Mouse (Mus musculus): ENCODE measurements around the gene Myl3. TPM values are rescaled to one million over a fixed set of nuclear protein-coding genes. Genes with fewer than 3 reads are reported as not detected.

The Myl3 gene
- polyA plus RNA-seq, 1 experiment from 2014 or later: 4,391 TPM

DNA sequence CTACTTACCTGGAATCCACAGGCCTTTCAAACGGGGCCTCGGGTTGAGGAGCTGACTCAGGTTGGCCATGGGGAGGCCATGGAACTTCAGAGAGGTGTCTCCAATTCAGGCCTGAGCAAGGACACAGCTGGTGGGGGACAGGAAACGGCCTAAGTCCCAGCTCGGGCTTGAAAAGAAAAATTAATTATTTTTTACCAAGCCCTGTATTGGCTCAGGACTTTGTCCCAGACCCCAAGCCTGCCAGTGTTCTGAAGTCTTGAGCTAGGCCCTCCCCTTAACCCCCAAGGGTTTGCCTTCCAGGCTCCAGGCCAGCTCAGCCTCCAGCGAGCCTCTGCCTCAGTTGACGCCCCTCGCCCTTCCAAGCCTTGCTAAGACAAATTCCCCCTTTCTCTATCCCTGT lies 5.3 kb downstream of the Myl3 start, which contains the start of gene Pth1r:
TSS of gene Pth1r (minus strand) at position 185 of the 400 bp plus-strand sequence.
- no peak within 1 kb of the TSS for H3K4me3 ChIP-seq (ENCODE audit: low read length)
- H3K4me1 ChIP-seq (ENCODE audit: control insufficient read depth, insufficient read depth, low read length): peaks cover 25% of the 10 kb centered on the region
- H3K36me3 ChIP-seq (ENCODE audit: control insufficient read depth, insufficient read depth): no peaks in the 10 kb centered on the region
- H3K27me3 ChIP-seq (ENCODE audit: control insufficient read depth, insufficient read depth, low read length): peaks cover 12% of the 10 kb centered on the region
- WGBS: 71% methylated on average over 7 of the region's 7 CpGs
- H3K9me3 ChIP-seq (replicated peaks; ENCODE audit: control insufficient read depth, low read length): no peaks in the 10 kb centered on the region
- no peak within 1 kb of the TSS for H3K9ac ChIP-seq (ENCODE audit: low read length)
- H3K4me2 ChIP-seq (ENCODE audit: low read depth, low read length): no peak within 1 kb of the TSS
- no peak for ATAC-seq (replicated peaks; ENCODE audit: extremely low read depth, insufficient read depth, low FRiP score)
- no peak within 1 kb of the TSS for H3K27ac ChIP-seq (ENCODE audit: low read length)

DNA sequence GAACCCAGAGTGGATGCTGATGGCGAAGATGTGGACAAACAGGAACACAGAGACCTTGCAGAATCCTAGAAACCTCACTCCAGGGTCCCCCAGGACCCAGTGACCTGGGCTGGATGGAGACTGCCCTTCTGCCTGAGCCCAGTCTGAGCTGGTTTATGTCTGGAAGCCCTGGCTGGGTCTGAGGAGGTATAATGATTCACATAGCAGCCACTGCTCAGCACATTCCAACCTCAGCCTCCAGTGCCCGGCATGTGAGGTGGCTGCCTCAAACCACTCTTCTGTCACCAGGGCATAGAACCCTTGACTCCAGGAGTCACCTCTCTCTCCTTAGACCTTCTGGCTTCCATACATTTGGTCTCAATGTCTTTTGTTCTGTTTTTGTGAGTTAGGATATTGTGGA lies 6.8 kb downstream of the Myl3 start:
- Histone ChIP-seq H3K36me3 (ENCODE audit: control insufficient read depth, insufficient read depth) (no peaks in the 10 kb centered on the region), H3K9ac (ENCODE audit: low read length) (no peak overlapping the region), H3K27ac (ENCODE audit: low read length) (no peak overlapping the region), H3K4me3 (ENCODE audit: low read length) (no peak overlapping the region), H3K9me3 (replicated peaks; ENCODE audit: control insufficient read depth, low read length) (no peaks in the 10 kb centered on the region), H3K27me3 (ENCODE audit: control insufficient read depth, insufficient read depth, low read length) (peaks cover 12% of the 10 kb centered on the region), H3K4me1 (ENCODE audit: control insufficient read depth, insufficient read depth, low read length) (peaks cover 25% of the 10 kb centered on the region), H3K4me2 (ENCODE audit: low read depth, low read length) (no peak overlapping the region)
- ATAC-seq (replicated peaks; ENCODE audit: extremely low read depth, insufficient read depth, low FRiP score): no peak
- WGBS: 61% methylated on average over 2 of the region's 2 CpGs

DNA sequence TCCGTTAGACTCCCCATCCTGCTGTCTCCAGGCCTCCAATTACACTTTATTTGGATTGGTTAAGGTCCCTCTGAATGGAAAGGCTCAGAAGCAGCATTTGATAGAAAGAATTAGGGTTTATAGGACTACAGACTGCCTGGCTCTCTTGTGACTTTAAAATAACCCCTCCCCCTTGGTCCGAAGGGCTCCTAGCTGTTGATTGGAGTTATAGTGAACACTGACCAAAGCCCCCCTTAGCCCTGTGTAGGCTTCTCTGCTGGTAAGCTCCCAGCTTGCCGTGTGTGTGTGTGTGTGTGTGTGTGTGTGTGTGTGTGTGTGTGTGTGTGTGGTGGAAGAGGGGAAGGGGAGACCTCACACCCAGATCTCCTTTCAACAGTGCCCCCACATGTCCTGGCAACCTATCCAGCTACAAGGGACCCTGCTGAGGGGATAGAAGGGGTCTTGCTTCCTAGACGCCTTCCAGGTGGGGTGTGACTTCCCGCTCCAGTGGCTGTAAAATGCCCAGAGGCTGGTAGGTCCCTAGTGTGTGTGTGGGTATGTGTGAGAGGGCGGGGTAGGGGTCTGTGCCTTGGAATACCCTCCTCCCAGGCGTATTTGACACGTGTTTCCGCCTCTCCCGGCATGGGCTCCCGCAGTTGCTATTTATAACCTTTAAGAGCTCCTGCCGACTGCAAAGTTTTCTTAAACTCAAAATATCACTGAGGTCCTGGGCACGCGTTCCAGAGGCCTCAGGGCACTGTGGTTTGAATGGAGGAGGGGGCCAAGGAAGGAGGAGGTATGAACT lies 8.9 kb downstream of the Myl3 start:
- Histone ChIP-seq H3K4me1 (ENCODE audit: control insufficient read depth, insufficient read depth, low read length) (peaks cover 25% of the 10 kb centered on the region), H3K36me3 (ENCODE audit: control insufficient read depth, insufficient read depth) (no peaks in the 10 kb centered on the region), H3K9ac (ENCODE audit: low read length) (peak overlapping the region; percentile 49), H3K27me3 (ENCODE audit: control insufficient read depth, insufficient read depth, low read length) (no peaks in the 10 kb centered on the region), H3K4me2 (ENCODE audit: low read depth, low read length) (peak overlapping the region; percentile 43), H3K4me3 (ENCODE audit: low read length) (no peak overlapping the region), H3K9me3 (replicated peaks; ENCODE audit: control insufficient read depth, low read length) (no peaks in the 10 kb centered on the region), H3K27ac (ENCODE audit: low read length) (peak overlapping the region; percentile 85)
- WGBS: 13% methylated on average over 14 of the region's 14 CpGs
- peak; percentile 81 for ATAC-seq (replicated peaks; ENCODE audit: extremely low read depth, insufficient read depth, low FRiP score)

DNA sequence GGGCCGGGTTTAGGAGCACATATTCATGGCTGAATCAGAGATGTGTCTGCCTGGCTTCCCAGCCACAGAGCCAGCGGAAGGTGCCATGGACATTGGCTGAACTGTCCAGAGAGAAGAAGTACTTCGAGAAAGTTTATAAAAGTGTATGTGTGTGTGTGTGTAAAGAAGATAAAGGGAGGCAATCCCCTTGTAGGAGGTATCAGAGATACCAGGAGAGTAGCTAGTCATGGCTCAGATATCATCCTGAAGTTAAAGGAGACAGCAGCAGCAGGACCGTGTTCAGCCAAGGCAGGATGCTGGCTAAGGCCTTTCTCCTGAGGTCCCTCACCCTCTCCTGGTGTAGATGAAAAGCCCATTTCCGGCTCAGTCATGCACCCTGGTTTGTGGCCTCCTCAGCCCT lies 9.8 kb downstream of the Myl3 start:
- no peak overlapping the region for H3K4me3 ChIP-seq (ENCODE audit: low read length)
- H3K27me3 ChIP-seq (ENCODE audit: control insufficient read depth, insufficient read depth, low read length): no peaks in the 10 kb centered on the region
- no peaks in the 10 kb centered on the region for H3K9me3 ChIP-seq (replicated peaks; ENCODE audit: control insufficient read depth, low read length)
- H3K4me2 ChIP-seq (ENCODE audit: low read depth, low read length): peak overlapping the region; percentile 43
- no peaks in the 10 kb centered on the region for H3K36me3 ChIP-seq (ENCODE audit: control insufficient read depth, insufficient read depth)
- H3K4me1 ChIP-seq (ENCODE audit: control insufficient read depth, insufficient read depth, low read length): peaks cover 20% of the 10 kb centered on the region
- H3K27ac ChIP-seq (ENCODE audit: low read length): peak overlapping the region; percentile 85
- no peak overlapping the region; the same call in 1 of the 2 replicates for H3K9ac ChIP-seq (ENCODE audit: low read length)
- ATAC-seq (replicated peaks; ENCODE audit: extremely low read depth, insufficient read depth, low FRiP score): no peak
- 57% methylated on average over 5 of the region's 5 CpGs for WGBS

DNA sequence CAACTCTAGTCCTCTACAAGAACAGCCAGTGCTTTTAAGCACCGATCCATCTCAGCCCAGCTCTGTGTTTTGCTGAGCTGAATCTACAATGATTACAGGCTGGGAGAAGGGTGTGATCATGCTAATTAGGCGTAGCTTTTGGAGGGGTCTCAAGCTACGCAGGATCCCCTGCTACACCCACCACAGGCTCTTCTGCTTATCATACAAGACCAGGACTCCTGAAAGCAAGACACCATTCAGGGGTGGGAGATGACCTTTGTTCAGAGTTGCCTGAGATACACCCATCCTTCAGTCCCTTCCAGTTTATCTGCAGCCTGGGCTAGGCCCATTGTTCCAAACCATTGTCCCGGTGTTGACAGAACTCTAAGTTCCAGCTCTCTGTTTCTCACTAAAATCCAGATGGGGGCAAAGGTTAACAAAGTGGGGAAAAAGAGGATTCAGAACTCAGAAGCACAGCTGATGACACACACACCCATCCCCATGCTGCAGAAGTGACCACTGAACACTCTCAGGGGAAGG lies 11.3 kb downstream of the Myl3 start:
- ATAC-seq (replicated peaks; ENCODE audit: extremely low read depth, insufficient read depth, low FRiP score): no peak
- WGBS: 78% methylated on average over 4 of the region's 4 CpGs
- Histone ChIP-seq H3K4me1 (ENCODE audit: control insufficient read depth, insufficient read depth, low read length) (peaks cover 19% of the 10 kb centered on the region), H3K9me3 (replicated peaks; ENCODE audit: control insufficient read depth, low read length) (no peaks in the 10 kb centered on the region), H3K27me3 (ENCODE audit: control insufficient read depth, insufficient read depth, low read length) (no peaks in the 10 kb centered on the region), H3K4me3 (ENCODE audit: low read length) (no peak overlapping the region), H3K36me3 (ENCODE audit: control insufficient read depth, insufficient read depth) (no peaks in the 10 kb centered on the region), H3K4me2 (ENCODE audit: low read depth, low read length) (no peak overlapping the region), H3K9ac (ENCODE audit: low read length) (no peak overlapping the region), H3K27ac (ENCODE audit: low read length) (no peak overlapping the region)

DNA sequence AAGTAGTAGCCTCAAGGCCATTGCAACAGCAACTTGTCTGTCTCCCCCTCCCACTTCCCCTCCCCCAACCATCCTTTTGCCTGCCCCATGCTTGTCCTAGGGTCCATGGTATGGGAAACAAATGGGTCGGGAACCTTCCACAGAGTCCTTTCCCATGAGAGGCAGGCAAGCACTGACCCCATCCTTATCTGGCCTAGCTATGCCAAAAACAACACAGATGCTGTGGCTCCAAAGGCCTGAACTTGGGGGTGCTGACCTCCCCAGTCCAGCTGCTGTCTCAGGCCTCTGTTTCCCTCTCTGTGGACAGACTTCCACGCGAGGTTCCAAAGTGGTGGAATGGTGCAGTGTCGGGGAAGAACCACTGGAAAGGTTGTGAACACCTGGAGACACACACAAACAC lies 12.1 kb downstream of the Myl3 start:
- peaks cover 23% of the 10 kb centered on the region for H3K4me1 ChIP-seq (ENCODE audit: control insufficient read depth, insufficient read depth, low read length)
- 66% methylated on average over 4 of the region's 4 CpGs for WGBS
- no peak overlapping the region for H3K4me3 ChIP-seq (ENCODE audit: low read length)
- no peak overlapping the region for H3K27ac ChIP-seq (ENCODE audit: low read length)
- no peak overlapping the region for H3K9ac ChIP-seq (ENCODE audit: low read length)
- H3K36me3 ChIP-seq (ENCODE audit: control insufficient read depth, insufficient read depth): no peaks in the 10 kb centered on the region
- H3K4me2 ChIP-seq (ENCODE audit: low read depth, low read length): no peak overlapping the region
- H3K9me3 ChIP-seq (replicated peaks; ENCODE audit: control insufficient read depth, low read length): no peaks in the 10 kb centered on the region
- H3K27me3 ChIP-seq (ENCODE audit: control insufficient read depth, insufficient read depth, low read length): no peaks in the 10 kb centered on the region
- no peak; the same call in 1 of the 2 replicates for ATAC-seq (replicated peaks; ENCODE audit: extremely low read depth, insufficient read depth, low FRiP score)

DNA sequence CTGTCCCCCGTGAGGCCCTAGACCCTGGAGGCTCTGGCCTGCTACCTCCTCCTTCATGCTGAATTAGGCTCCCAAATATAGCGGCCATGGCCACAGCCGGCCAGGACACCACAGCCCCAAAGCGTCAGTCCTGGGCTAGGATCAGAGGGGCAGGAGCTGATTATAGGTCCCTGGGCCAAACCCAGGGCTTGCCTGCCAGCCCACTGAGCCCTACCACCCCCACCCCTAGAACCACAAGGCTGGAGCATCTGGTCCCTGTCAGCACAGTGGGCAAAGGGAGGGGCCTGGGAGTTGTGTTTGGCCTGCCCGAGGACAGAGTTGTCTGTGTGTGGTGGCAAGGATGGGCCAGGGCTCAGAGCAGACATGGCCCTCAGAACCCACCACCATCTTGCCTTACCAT lies 16.2 kb downstream of the Myl3 start:
- no peak for ATAC-seq (replicated peaks; ENCODE audit: extremely low read depth, insufficient read depth, low FRiP score)
- Histone ChIP-seq H3K4me3 (ENCODE audit: low read length) (no peak overlapping the region), H3K9ac (ENCODE audit: low read length) (no peak overlapping the region), H3K27ac (ENCODE audit: low read length) (no peak overlapping the region), H3K4me1 (ENCODE audit: control insufficient read depth, insufficient read depth, low read length) (peaks cover 17% of the 10 kb centered on the region), H3K9me3 (replicated peaks; ENCODE audit: control insufficient read depth, low read length) (no peaks in the 10 kb centered on the region), H3K27me3 (ENCODE audit: control insufficient read depth, insufficient read depth, low read length) (no peaks in the 10 kb centered on the region), H3K36me3 (ENCODE audit: control insufficient read depth, insufficient read depth) (no peaks in the 10 kb centered on the region), H3K4me2 (ENCODE audit: low read depth, low read length) (no peak overlapping the region)
- WGBS: 72% methylated on average over 5 of the region's 5 CpGs

DNA sequence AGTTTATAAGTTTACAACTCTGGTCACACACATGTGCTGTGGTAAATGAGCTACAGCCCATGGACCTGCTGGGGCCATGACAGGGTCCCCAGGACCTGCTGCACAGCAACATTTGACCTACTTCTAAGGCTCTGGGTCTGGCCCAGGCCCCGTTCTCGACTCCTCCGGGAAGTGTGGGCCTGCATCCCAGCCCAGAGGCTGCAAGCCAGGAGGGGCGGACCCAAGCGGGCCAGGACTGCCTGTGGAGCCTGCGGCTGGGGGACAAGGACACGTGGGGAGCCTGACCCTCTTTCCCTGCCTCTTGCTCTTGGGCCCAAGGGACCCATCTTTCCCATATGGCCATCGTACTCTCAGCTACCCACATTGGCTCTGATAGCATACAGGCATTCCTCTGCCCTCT lies 16.9 kb downstream of the Myl3 start:
- no peaks in the 10 kb centered on the region for H3K27me3 ChIP-seq (ENCODE audit: control insufficient read depth, insufficient read depth, low read length)
- no peak for ATAC-seq (replicated peaks; ENCODE audit: extremely low read depth, insufficient read depth, low FRiP score)
- no peak overlapping the region for H3K4me3 ChIP-seq (ENCODE audit: low read length)
- H3K9me3 ChIP-seq (replicated peaks; ENCODE audit: control insufficient read depth, low read length): no peaks in the 10 kb centered on the region
- no peaks in the 10 kb centered on the region for H3K36me3 ChIP-seq (ENCODE audit: control insufficient read depth, insufficient read depth)
- peaks cover 17% of the 10 kb centered on the region for H3K4me1 ChIP-seq (ENCODE audit: control insufficient read depth, insufficient read depth, low read length)
- H3K4me2 ChIP-seq (ENCODE audit: low read depth, low read length): no peak overlapping the region
- no peak overlapping the region for H3K27ac ChIP-seq (ENCODE audit: low read length)
- WGBS: 46% methylated on average over 8 of the region's 8 CpGs
- no peak overlapping the region for H3K9ac ChIP-seq (ENCODE audit: low read length)

DNA sequence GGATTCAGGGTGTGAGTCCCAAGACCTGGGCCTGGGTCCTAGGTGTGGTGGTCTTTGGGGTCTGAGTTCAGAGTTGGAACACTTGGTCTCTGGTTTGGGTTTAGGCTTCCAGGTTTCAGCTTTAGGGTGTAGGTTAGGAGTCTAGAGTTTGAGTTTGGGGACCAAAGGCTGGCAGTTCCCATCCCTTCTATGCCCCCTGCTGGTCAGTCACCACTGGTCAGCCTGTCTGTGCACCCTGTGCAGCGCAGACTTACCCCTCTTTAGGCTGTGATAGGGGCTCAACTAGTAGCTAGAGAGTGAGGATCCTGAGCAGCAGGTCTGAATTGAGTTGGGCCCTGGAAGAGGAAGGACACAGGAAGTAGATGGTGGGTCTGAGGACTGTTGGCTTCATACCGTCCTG lies 17.6 kb downstream of the Myl3 start:
- Histone ChIP-seq H3K4me3 (ENCODE audit: low read length) (no peak overlapping the region), H3K27me3 (ENCODE audit: control insufficient read depth, insufficient read depth, low read length) (no peaks in the 10 kb centered on the region), H3K4me1 (ENCODE audit: control insufficient read depth, insufficient read depth, low read length) (peaks cover 17% of the 10 kb centered on the region), H3K4me2 (ENCODE audit: low read depth, low read length) (no peak overlapping the region), H3K27ac (ENCODE audit: low read length) (no peak overlapping the region), H3K9ac (ENCODE audit: low read length) (no peak overlapping the region), H3K36me3 (ENCODE audit: control insufficient read depth, insufficient read depth) (no peaks in the 10 kb centered on the region), H3K9me3 (replicated peaks; ENCODE audit: control insufficient read depth, low read length) (no peaks in the 10 kb centered on the region)
- 39% methylated on average over 2 of the region's 2 CpGs for WGBS
- ATAC-seq (replicated peaks; ENCODE audit: extremely low read depth, insufficient read depth, low FRiP score): no peak

Measured in heart, embryonic 16.5 days (tissue).